Mouse (Mus musculus): ENCODE measurements around the gene Usf3.

GRCm38 (mm10) chr16:44165182-44165581 is 7.9 kb upstream of the Usf3 start:
- TF ChIP-seq CTCF (IDR thresholded peaks at IDR 0.05; ENCODE audit: control insufficient read depth, insufficient read depth, low read length) (no peak), POLR2A (IDR thresholded peaks at IDR 0.05; ENCODE audit: borderline replicate concordance, control insufficient read depth, low read depth, low read length) (no peak)
